Mouse (Mus musculus): ENCODE data around the gene Rrad. TPM values are rescaled to one million over a fixed set of nuclear protein-coding genes. Genes with fewer than 3 reads are reported as not detected.
A peak's percentile ranks its signal among the peaks of the same experiment; 100 is the strongest.

The Rrad gene
- polyA plus RNA-seq, 1 experiment from 2014 or later: 2.9 TPM

DNA sequence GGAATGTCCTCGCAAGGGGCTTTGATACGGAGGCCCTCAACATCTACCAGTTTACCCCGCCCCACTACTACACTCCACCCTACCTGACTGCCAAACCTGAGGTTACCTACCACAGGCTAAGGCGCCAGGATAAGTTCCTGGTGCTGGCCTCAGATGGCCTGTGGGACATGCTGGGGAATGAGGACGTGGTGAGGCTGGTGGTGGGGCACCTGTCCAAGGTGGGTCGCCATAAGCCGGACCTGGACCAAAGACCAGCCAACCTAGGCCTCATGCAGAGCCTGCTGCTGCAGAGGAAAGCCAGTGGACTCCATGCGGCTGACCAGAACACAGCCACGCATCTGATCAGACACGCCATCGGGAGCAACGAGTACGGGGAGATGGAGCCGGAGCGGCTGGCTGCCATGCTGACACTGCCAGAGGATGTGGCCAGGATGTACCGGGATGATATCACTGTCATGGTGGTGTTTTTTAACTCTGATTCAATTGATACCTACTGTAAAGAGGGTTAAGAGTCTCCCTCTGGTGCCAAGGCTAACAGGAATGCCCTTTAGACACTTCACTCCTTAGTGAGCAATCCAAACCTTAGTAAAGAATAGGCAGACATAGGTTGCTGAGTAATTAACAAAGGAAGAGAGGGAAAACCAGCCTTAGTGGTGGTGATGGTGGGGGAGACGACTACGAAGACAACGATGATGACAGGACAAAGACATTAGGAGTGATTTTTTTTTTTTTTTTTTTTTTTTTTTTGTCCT, 36.3 kb downstream of the Rrad start:
- no peak overlapping the region for H3K9ac ChIP-seq (ENCODE audit: low read depth, low read length)
- no peaks in the 10 kb centered on the region for H3K27me3 ChIP-seq (ENCODE audit: control insufficient read depth, insufficient read depth, low read depth, low read length)
- H3K36me3 ChIP-seq (ENCODE audit: control insufficient read depth, insufficient read depth, low read length): peaks cover 13% of the 10 kb centered on the region
- H3K4me2 ChIP-seq (ENCODE audit: low read length): no peak overlapping the region
- no peaks in the 10 kb centered on the region for H3K9me3 ChIP-seq (replicated peaks; ENCODE audit: control insufficient read depth, low read length, poor library complexity, severe bottlenecking)
- no peak overlapping the region for H3K4me3 ChIP-seq (ENCODE audit: low read depth, low read length)
- no peak for ATAC-seq
- H3K27ac ChIP-seq (ENCODE audit: low read length): no peak overlapping the region
- H3K4me1 ChIP-seq (ENCODE audit: control insufficient read depth, insufficient read depth, low read length): peaks cover 6% of the 10 kb centered on the region
- 96% methylated on average over 19 of the region's 19 CpGs for WGBS

DNA sequence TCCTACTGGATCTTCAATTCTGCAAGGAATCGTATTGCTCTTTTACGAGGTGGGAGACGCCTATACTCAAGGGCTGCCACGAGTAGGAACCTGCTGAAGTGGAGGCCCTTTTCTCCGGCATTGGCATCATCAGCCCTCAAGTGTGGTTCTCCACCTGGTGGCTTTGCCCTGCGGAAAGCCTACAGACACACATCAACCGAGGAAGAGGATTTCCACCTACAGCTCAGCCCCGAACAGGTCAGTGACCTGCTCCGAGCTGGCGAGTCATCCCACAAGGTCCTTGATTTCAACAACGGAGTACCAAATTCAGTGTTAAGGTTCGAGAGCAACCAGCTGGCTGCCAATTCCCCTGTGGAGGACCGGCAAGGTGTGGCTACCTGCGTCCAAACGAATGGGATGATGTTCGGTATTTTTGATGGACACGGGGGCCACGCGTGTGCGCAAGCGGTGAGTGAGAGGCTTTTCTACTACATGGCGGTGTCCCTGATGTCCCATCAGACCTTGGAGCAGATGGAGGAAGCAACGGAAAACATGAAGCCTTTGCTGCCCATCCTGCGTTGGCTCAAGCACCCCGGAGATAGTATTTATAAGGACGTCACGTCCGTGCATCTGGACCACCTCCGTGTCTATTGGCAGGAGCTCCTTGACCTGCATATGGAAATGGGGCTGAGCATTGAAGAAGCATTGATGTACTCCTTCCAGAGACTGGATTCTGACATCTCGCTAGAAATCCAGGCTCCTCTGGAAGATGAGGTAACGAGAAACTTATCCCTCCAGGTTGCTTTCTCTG, 37.4 kb downstream of the Rrad start:
- WGBS: 96% methylated on average over 31 of the region's 31 CpGs
- no peak overlapping the region for H3K4me3 ChIP-seq (ENCODE audit: low read depth, low read length)
- peaks cover 6% of the 10 kb centered on the region for H3K4me1 ChIP-seq (ENCODE audit: control insufficient read depth, insufficient read depth, low read length)
- H3K27ac ChIP-seq (ENCODE audit: low read length): no peak overlapping the region
- H3K36me3 ChIP-seq (ENCODE audit: control insufficient read depth, insufficient read depth, low read length): peaks cover 13% of the 10 kb centered on the region
- ATAC-seq: no peak
- H3K27me3 ChIP-seq (ENCODE audit: control insufficient read depth, insufficient read depth, low read depth, low read length): no peaks in the 10 kb centered on the region
- no peak overlapping the region for H3K4me2 ChIP-seq (ENCODE audit: low read length)
- H3K9me3 ChIP-seq (replicated peaks; ENCODE audit: control insufficient read depth, low read length, poor library complexity, severe bottlenecking): no peaks in the 10 kb centered on the region
- H3K9ac ChIP-seq (ENCODE audit: low read depth, low read length): no peak overlapping the region

DNA sequence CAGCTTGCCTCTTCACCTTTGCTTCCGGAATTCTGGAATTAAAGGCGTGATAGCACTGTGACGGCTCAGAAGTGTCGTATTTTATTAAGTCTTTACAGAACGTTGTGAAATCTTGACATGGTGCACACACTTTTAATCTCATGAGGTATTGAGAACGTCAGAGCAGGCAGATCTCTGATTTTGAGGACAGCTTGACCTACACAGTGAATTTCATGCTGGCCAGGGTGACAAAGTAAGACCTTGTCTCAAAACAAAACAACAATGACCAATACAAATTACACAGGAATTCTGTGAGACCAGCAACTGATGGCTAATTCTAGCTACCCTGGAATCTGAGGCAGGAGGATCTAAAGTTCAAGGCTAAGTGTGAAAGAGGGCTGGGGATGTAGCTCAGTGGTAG, 38.6 kb downstream of the Rrad start:
- no peak for ATAC-seq
- Histone ChIP-seq H3K36me3 (ENCODE audit: control insufficient read depth, insufficient read depth, low read length) (peaks cover 13% of the 10 kb centered on the region), H3K4me3 (ENCODE audit: low read depth, low read length) (no peak overlapping the region), H3K27ac (ENCODE audit: low read length) (no peak overlapping the region), H3K9ac (ENCODE audit: low read depth, low read length) (no peak overlapping the region), H3K4me2 (ENCODE audit: low read length) (peak overlapping the region; percentile 91), H3K4me1 (ENCODE audit: control insufficient read depth, insufficient read depth, low read length) (peaks cover 6% of the 10 kb centered on the region), H3K27me3 (ENCODE audit: control insufficient read depth, insufficient read depth, low read depth, low read length) (no peaks in the 10 kb centered on the region), H3K9me3 (replicated peaks; ENCODE audit: control insufficient read depth, low read length, poor library complexity, severe bottlenecking) (no peaks in the 10 kb centered on the region)
- WGBS: 64% methylated on average over 6 of the region's 6 CpGs

DNA sequence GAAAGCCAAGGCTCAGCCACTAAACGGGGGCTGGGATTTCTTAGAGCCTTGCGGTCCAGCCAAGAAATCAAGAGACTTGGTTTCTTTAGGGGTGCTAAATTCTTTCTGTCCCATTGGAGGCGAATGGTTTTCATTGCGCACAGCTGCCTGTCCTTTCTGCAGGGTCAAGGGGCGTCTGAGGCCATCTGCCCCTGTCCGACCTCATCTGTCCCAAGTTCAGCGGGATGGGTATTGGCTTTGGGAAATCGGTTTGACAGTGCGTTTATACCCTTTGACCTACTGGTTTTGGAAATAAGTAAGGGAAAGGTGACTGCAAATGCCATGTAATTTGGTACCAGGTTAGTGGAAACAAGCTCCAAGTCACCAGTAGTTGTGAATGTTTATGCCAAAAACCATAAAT, 39.3 kb downstream of the Rrad start:
- WGBS: 1% methylated on average over 9 of the region's 9 CpGs
- peak; percentile 30 for ATAC-seq

GRCm38 (mm10) chr8:104591133-104591834, 39.8 kb downstream of the Rrad start, which contains the start of gene Pdp2:
TSS of gene Pdp2 (plus strand) at chr8:104591451.
- Histone ChIP-seq H3K9me3 (replicated peaks; ENCODE audit: control insufficient read depth, low read length, poor library complexity, severe bottlenecking) (no peaks in the 10 kb centered on the region), H3K4me3 (ENCODE audit: low read depth, low read length) (peak within 1 kb of the TSS; percentile 58), H3K27ac (ENCODE audit: low read length) (peak within 1 kb of the TSS; percentile 84), H3K36me3 (ENCODE audit: control insufficient read depth, insufficient read depth, low read length) (peaks cover 11% of the 10 kb centered on the region), H3K9ac (ENCODE audit: low read depth, low read length) (peak within 1 kb of the TSS; percentile 66), H3K27me3 (ENCODE audit: control insufficient read depth, insufficient read depth, low read depth, low read length) (no peaks in the 10 kb centered on the region), H3K4me2 (ENCODE audit: low read length) (peak within 1 kb of the TSS; percentile 91), H3K4me1 (ENCODE audit: control insufficient read depth, insufficient read depth, low read length) (peaks cover 6% of the 10 kb centered on the region)
- under 1% methylated on average over 44 of the region's 44 CpGs for WGBS
- ATAC-seq: peak; percentile 98

More for the DNA sequence above, 39.3 kb downstream of the Rrad start:
- Histone ChIP-seq H3K4me1 (ENCODE audit: control insufficient read depth, insufficient read depth, low read length) (peaks cover 6% of the 10 kb centered on the region), H3K4me3 (ENCODE audit: low read depth, low read length) (peak overlapping the region; percentile 58), H3K36me3 (ENCODE audit: control insufficient read depth, insufficient read depth, low read length) (peaks cover 13% of the 10 kb centered on the region), H3K27me3 (ENCODE audit: control insufficient read depth, insufficient read depth, low read depth, low read length) (no peaks in the 10 kb centered on the region), H3K4me2 (ENCODE audit: low read length) (peak overlapping the region; percentile 91), H3K9ac (ENCODE audit: low read depth, low read length) (peak overlapping the region; percentile 66), H3K9me3 (replicated peaks; ENCODE audit: control insufficient read depth, low read length, poor library complexity, severe bottlenecking) (no peaks in the 10 kb centered on the region), H3K27ac (ENCODE audit: low read length) (peak overlapping the region; percentile 84)

- peaks cover 6% of the 10 kb centered on the region for H3K4me1 ChIP-seq (ENCODE audit: control insufficient read depth, insufficient read depth, low read length)
- H3K9me3 ChIP-seq (replicated peaks; ENCODE audit: control insufficient read depth, low read length, poor library complexity, severe bottlenecking): peaks cover 2% of the 10 kb centered on the region; the same call in 1 of the 2 replicates
- no peak overlapping the region for H3K27ac ChIP-seq (ENCODE audit: low read length)
- no peak for ATAC-seq
- peaks cover 7% of the 10 kb centered on the region for H3K36me3 ChIP-seq (ENCODE audit: control insufficient read depth, insufficient read depth, low read length)
- H3K9ac ChIP-seq (ENCODE audit: low read depth, low read length): no peak overlapping the region
- WGBS: 93% methylated on average over 3 of the region's 3 CpGs
- H3K27me3 ChIP-seq (ENCODE audit: control insufficient read depth, insufficient read depth, low read depth, low read length): no peaks in the 10 kb centered on the region
- no peak overlapping the region for H3K4me2 ChIP-seq (ENCODE audit: low read length)
- no peak overlapping the region for H3K4me3 ChIP-seq (ENCODE audit: low read depth, low read length)
These were observed 40.8 kb downstream of the Rrad start for GRCm38 (mm10) chr8:104590284-104590683.

GRCm38 (mm10) chr8:104584522-104584921, 46.6 kb downstream of the Rrad start:
- Histone ChIP-seq H3K36me3 (ENCODE audit: control insufficient read depth, insufficient read depth, low read length) (no peaks in the 10 kb centered on the region), H3K4me3 (ENCODE audit: low read depth, low read length) (no peak overlapping the region), H3K4me1 (ENCODE audit: control insufficient read depth, insufficient read depth, low read length) (no peaks in the 10 kb centered on the region), H3K9ac (ENCODE audit: low read depth, low read length) (no peak overlapping the region), H3K27me3 (ENCODE audit: control insufficient read depth, insufficient read depth, low read depth, low read length) (no peaks in the 10 kb centered on the region), H3K27ac (ENCODE audit: low read length) (no peak overlapping the region), H3K9me3 (replicated peaks; ENCODE audit: control insufficient read depth, low read length, poor library complexity, severe bottlenecking) (peaks cover 8% of the 10 kb centered on the region; the same call in 1 of the 2 replicates), H3K4me2 (ENCODE audit: low read length) (no peak overlapping the region)
- ATAC-seq: no peak
- WGBS: 65% methylated on average over 1 of the region's 1 CpGs
